ENCODE assay signal across 8 mouse cellular contexts in the genomic region with DNA sequence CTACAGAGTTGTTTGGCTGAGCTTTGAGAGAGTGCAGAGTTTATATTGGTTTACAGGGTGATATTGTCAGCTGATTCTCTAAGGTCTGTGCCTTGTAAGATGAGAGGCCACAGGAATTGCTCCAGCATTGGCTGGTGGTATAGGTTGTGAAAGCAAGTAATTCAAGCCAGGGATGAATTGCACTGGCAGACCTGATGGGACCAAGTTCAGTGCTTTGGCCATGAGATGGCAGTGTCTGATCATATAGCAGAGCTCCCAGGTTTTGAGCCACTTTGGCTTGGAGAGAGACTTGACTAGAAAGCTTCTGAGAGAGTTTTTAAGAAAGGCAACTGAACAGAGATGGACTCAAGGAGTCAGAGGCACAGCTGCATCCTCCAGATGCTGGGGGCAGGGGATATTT.
DNase-seq lines count a peak whose midpoint lies in the region; ATAC-seq lines count a peak whose summit lies in the region.

No protein-coding gene starts in this region.

- no peaks in the 10 kb centered on the region for H3K4me1 ChIP-seq in hindbrain, embryonic 11.5 days (replicated peaks; ENCODE audit: control insufficient read depth, insufficient read depth, low read length)
- no peaks in the 10 kb centered on the region for H3K4me1 ChIP-seq in hindbrain, embryonic 12.5 days

- H3K27me3 ChIP-seq in hindbrain, embryonic 11.5 days (ENCODE audit: control insufficient read depth, insufficient read depth, low read length), result no peaks in the 10 kb centered on the region
- H3K27me3 ChIP-seq in hindbrain, embryonic 12.5 days, result no peaks in the 10 kb centered on the region

- no peak overlapping the region for H3K27ac ChIP-seq in hindbrain, embryonic 11.5 days (ENCODE audit: low read depth, low read length)
- H3K27ac ChIP-seq in hindbrain, embryonic 12.5 days, result no peak overlapping the region

- no peak overlapping the region for H3K4me3 ChIP-seq in hindbrain, embryonic 11.5 days (ENCODE audit: low read depth, low read length)
- H3K4me3 ChIP-seq in hindbrain, embryonic 12.5 days, result no peak overlapping the region

- H3K36me3 ChIP-seq in hindbrain, embryonic 11.5 days (ENCODE audit: control insufficient read depth, insufficient read depth, low read length), result no peaks in the 10 kb centered on the region
- no peaks in the 10 kb centered on the region for H3K36me3 ChIP-seq in hindbrain, embryonic 12.5 days

- H3K9me3 ChIP-seq in hindbrain, embryonic 11.5 days (ENCODE audit: control insufficient read depth, low read length), result no peaks in the 10 kb centered on the region
- H3K9me3 ChIP-seq in hindbrain, embryonic 12.5 days (replicated peaks), result no peaks in the 10 kb centered on the region

- intact Hi-C loops in left cerebral cortex, postnatal 36 days (cut with DNase I), result loop anchor here (1.0 to 10.0 kb wide), 3 partner anchors 70 to 154 kb away; no protein-coding TSS in a partner anchor

- no peak overlapping the region for H3K9ac ChIP-seq in hindbrain, embryonic 11.5 days (ENCODE audit: low read depth, low read length)
- no peak overlapping the region for H3K9ac ChIP-seq in hindbrain, embryonic 12.5 days

- peak; percentile 30 for DNase-seq in hindbrain, embryonic 11.5 days (ENCODE audit: low spot score)
- DNase-seq in cerebellum, adult 11-12 months, result peak; percentile 2
- DNase-seq in frontal cortex, postnatal 36 days (ENCODE audit: low spot score in 2 of 2), result peak; percentile 60 to 78
- peak; percentile 14 for DNase-seq in kidney, adult 9 months
- peak; percentile 57 to 63 for DNase-seq in left cerebral cortex, postnatal 36 days (ENCODE audit: low spot score in 2 of 2)
- peak; percentile 22 for DNase-seq in retina, postnatal 1 day
- no peak for DNase-seq in thymus, postnatal 36 days

- no peak overlapping the region for H3K4me2 ChIP-seq in hindbrain, embryonic 11.5 days (replicated peaks; ENCODE audit: low read depth, low read length)
- H3K4me2 ChIP-seq in hindbrain, embryonic 12.5 days (replicated peaks), result no peak overlapping the region

- ATAC-seq in hindbrain, embryonic 11.5 days (ENCODE audit: low FRiP score), result no peak
- ATAC-seq in hindbrain, embryonic 12.5 days (ENCODE audit: low FRiP score), result no peak

Comparison
In these comparisons a context has a peak if more than half of its experiments do, and no peak if none do; other contexts are left out.
1. DNase-seq: peak in hindbrain, embryonic 11.5 days (single experiment), cerebellum, adult 11-12 months (single experiment), frontal cortex, postnatal 36 days (2 of 2), kidney, adult 9 months (single experiment), left cerebral cortex, postnatal 36 days (2 of 2) and retina, postnatal 1 day (single experiment); none in thymus, postnatal 36 days (0 of 2).